Mouse (Mus musculus) neural tube, embryonic 11.5 days (tissue): Measurements from ENCODE around the gene Ccdc105. TPM values are rescaled to one million over a fixed set of nuclear protein-coding genes. Genes with fewer than 3 reads are reported as not detected.

Experiments used
- ATAC-seq: fragments of 200-750 bp; cut with Nextera tagmentation; 2 replicates; pipeline ENCODE4 v1.8.0; 2017; ENCODE audit warnings: moderate number of reproducible peaks, mild to moderate bottlenecking, moderate TSS enrichment, moderate library complexity; ENCODE audit not compliant: insufficient read depth, low FRiP score, low TSS enrichment
- DNase-seq: peaks from one replicate; pipeline ENCODE4 v3.0.0-alpha.2; 2015; ENCODE audit warnings: low spot score
- H3K27ac ChIP-seq: fragments of 300-500 bp; sonication (generic); 2 replicates; pipeline ENCODE4 v1.5.1; 2014; ENCODE audit warnings: low read depth, mild to moderate bottlenecking, low read length
- H3K27me3 ChIP-seq: fragments of 300-500 bp; sonication (generic); 2 replicates; pipeline ENCODE4 v1.6.1; 2014; ENCODE audit warnings: mild to moderate bottlenecking, low read length, mixed read lengths; ENCODE audit not compliant: control insufficient read depth, insufficient read depth
- H3K36me3 ChIP-seq: fragments of 300-500 bp; sonication (generic); 2 replicates; pipeline ENCODE4 v1.6.1; 2014; ENCODE audit warnings: mild to moderate bottlenecking, low read length, moderate library complexity, mixed read lengths; ENCODE audit not compliant: control insufficient read depth, insufficient read depth
- H3K4me1 ChIP-seq: fragments of 300-500 bp; sonication (generic); 2 replicates; pipeline ENCODE4 v1.6.1; 2014; ENCODE audit warnings: low read length, mixed read lengths; ENCODE audit not compliant: control insufficient read depth, insufficient read depth
- H3K4me2 ChIP-seq: fragments of 300-500 bp; sonication (generic); 2 replicates; pipeline ENCODE4 v1.6.1; 2014; ENCODE audit warnings: low read depth, mild to moderate bottlenecking, moderate library complexity
- H3K4me3 ChIP-seq: fragments of 300-500 bp; sonication (generic); 2 replicates; pipeline ENCODE4 v1.5.1; 2014; ENCODE audit warnings: low read depth, low read length
- H3K9ac ChIP-seq: fragments of 300-500 bp; sonication (generic); 2 replicates; pipeline ENCODE4 v1.6.1; 2014; ENCODE audit warnings: mild to moderate bottlenecking, low read length
- H3K9me3 ChIP-seq: fragments of 300-500 bp; sonication (generic); 2 replicates; pipeline ENCODE4 v1.6.1; 2016; ENCODE audit warnings: low read length; ENCODE audit not compliant: control insufficient read depth
- WGBS: fragments of 180-500 bp; shearing (Covaris S2); extraction: QIAGEN DNeasy Blood & Tissue Kit; methylation state at CpG from one replicate; pipeline ENCODE4 v1.1.7; 2014; 5-methylcytosine and 5-hydroxymethylcytosine counted together
- polyA plus RNA-seq: library from polyadenylated mRNA; unstranded; fragments of >200 nt; fragmentation: Nextera tagmentation; extraction: Ambion mirVana; gene quantifications from 2 replicates; pipeline ENCODE4 v1.2.1, GENCODE M21; 2014

Gene Ccdc105
- polyA plus RNA-seq, 1 experiment from 2014 or later: not detected

DNA sequence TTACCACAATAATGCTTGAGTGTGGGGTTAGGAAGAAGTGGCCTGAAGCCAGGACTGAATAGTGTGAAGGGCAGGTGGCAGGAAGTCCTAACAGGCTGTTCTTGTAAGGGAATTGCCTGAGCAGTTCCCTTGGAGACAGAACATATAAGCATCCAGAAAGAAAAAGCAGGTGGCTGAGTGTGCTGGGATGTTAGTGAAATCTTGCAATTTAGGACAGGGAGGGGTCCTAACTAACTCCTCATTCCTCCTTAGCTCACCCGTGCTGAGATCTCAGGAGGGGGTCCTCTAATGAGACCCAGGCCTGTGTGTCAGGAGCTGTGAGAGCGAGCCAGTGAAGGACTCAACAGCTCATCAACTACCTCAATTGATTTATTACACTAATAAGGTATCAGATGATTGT lies 29.4 kb downstream of the Ccdc105 start:
- no peak for DNase-seq

DNA sequence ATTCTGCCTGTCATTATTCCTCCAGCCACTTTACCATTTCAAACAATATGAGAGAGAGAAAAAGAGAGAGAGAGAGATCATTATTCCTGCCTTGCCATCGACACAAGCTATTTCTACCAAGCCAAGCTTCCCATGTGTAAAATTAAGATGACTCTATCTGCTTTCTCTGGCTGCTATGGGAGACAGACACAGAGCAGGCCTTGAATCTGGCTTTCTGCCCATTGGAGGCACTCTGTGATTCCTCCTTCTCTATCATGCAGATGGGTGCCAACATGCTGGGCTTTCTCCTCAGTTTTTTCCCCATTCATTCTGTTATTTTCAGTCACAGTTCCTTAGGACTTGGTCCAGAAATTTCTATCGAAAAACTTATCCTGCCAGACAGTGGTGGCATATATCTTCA lies 30.2 kb downstream of the Ccdc105 start:
- WGBS: 74% methylated on average over 2 of the region's 2 CpGs
- ATAC-seq (no peak), DNase-seq (no peak)
- H3K27ac ChIP-seq: no peak overlapping the region
- H3K9me3 ChIP-seq: no peaks in the 10 kb centered on the region
- no peak overlapping the region for H3K4me2 ChIP-seq
- no peaks in the 10 kb centered on the region for H3K27me3 ChIP-seq
- H3K4me1 ChIP-seq: no peaks in the 10 kb centered on the region
- no peaks in the 10 kb centered on the region for H3K36me3 ChIP-seq
- H3K9ac ChIP-seq: no peak overlapping the region
- no peak overlapping the region for H3K4me3 ChIP-seq

More for the DNA sequence above, 29.4 kb downstream of the Ccdc105 start:
- no peak for ATAC-seq
- Histone ChIP-seq H3K9me3 (no peaks in the 10 kb centered on the region), H3K36me3 (no peaks in the 10 kb centered on the region), H3K4me1 (no peaks in the 10 kb centered on the region), H3K27me3 (no peaks in the 10 kb centered on the region), H3K9ac (no peak overlapping the region), H3K27ac (no peak overlapping the region), H3K4me2 (no peak overlapping the region), H3K4me3 (no peak overlapping the region)
- WGBS: 18% methylated on average over 2 of the region's 2 CpGs

DNA sequence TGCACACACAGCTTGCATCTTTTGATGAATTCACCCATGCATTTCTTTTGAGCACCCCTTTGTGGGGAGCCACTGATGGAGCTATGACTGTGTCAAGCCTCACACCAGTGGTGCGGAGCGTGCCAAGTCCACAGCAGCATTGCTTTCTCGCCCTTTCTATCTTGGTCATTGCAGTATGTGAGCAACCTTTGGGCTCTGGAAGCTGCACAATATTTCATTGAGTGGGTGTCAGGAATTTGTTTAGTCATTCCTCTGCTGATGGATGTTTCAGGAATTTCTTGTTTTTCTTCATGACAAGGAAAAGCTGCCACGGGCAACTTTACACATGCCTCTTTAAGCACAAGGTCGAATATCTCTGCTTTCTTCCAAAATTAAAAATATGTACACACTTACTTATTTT lies 30.8 kb downstream of the Ccdc105 start:
- H3K9me3 ChIP-seq: no peaks in the 10 kb centered on the region
- ATAC-seq (no peak), DNase-seq (no peak)
- H3K36me3 ChIP-seq: no peaks in the 10 kb centered on the region
- H3K27ac ChIP-seq: no peak overlapping the region
- 90% methylated on average over 5 of the region's 5 CpGs for WGBS
- H3K27me3 ChIP-seq: no peaks in the 10 kb centered on the region
- no peak overlapping the region for H3K4me2 ChIP-seq
- no peak overlapping the region for H3K4me3 ChIP-seq
- no peaks in the 10 kb centered on the region for H3K4me1 ChIP-seq
- H3K9ac ChIP-seq: no peak overlapping the region

DNA sequence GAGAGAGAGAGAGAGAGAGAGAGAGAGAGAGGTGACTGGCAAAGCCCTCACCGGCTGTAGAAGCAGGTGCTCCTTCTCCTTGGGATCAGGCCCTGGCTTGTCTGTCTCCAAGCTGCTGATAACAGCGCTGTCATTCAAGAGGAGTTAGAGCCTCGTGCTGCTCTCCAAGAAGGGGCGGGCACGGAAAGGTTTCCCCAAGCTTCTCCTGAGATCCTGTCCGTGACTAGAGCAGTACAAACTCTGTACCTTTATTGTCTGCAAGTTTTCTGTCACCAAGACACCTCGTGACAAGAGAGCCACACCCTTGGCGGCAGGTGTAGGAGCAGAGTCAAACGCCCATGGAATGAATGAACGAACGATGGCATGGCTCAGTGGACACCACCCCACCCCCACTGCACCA lies 34.8 kb downstream of the Ccdc105 start, which contains the start of gene Casp14:
Casp14 (minus strand) TSS at position 239 of the 400 bp plus-strand sequence.
- no peak within 1 kb of the TSS for H3K4me3 ChIP-seq
- no peaks in the 10 kb centered on the region for H3K27me3 ChIP-seq
- 73% methylated on average over 11 of the region's 11 CpGs for WGBS
- no peaks in the 10 kb centered on the region for H3K9me3 ChIP-seq
- H3K9ac ChIP-seq: no peak within 1 kb of the TSS
- no peak within 1 kb of the TSS for H3K4me2 ChIP-seq
- H3K36me3 ChIP-seq: no peaks in the 10 kb centered on the region
- no peak for ATAC-seq
- no peak for DNase-seq
- H3K27ac ChIP-seq: no peak within 1 kb of the TSS
- H3K4me1 ChIP-seq: no peaks in the 10 kb centered on the region

DNA sequence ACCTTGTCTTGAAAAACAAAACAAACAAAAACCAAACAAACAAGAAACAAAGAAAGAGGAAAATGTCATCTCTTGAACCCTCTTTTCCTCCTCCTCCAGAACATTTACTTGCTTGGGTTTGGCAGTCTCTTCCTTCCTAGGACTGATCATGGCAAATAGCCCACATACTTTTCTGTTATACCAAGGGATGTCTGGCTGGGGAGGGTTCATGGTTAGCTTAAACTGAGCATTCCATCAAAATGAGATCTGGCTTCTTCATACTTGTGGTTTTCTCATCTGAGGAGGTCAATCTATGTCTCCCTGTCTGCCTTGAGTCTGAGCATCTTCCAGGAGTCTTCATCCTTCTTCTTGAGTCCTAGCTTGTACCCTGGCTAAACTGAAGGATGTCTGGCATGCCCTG lies 36.6 kb downstream of the Ccdc105 start:
- Histone ChIP-seq H3K9me3 (no peaks in the 10 kb centered on the region), H3K27me3 (no peaks in the 10 kb centered on the region), H3K4me1 (no peaks in the 10 kb centered on the region), H3K4me2 (no peak overlapping the region), H3K4me3 (no peak overlapping the region), H3K27ac (no peak overlapping the region), H3K36me3 (no peaks in the 10 kb centered on the region), H3K9ac (no peak overlapping the region)
- ATAC-seq: no peak
- DNase-seq: no peak

DNA sequence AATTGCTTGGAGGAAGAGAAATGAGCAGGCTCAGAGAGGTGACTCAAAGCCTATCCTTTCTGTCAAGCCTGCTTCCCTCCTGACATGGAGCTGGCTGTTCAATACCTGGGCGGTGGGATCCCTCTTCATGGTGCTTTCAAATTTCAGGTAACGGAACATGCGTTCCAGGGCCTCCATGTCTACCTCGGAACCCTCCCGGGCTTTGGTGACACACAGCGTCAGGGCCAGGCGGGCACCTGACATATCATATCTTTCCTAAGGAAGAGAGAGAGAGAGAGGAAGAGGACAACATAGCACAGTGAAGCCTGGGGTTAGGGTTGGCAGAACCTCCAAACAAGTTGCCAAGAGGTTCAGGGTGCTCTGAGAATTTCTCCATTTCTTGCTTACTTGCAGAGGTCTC lies 37.7 kb downstream of the Ccdc105 start:
- Histone ChIP-seq H3K36me3 (no peaks in the 10 kb centered on the region), H3K27me3 (no peaks in the 10 kb centered on the region), H3K9ac (no peak overlapping the region), H3K27ac (no peak overlapping the region), H3K9me3 (no peaks in the 10 kb centered on the region), H3K4me1 (no peaks in the 10 kb centered on the region), H3K4me3 (no peak overlapping the region), H3K4me2 (no peak overlapping the region)
- WGBS: 96% methylated on average over 7 of the region's 7 CpGs
- no peak for ATAC-seq
- no peak for DNase-seq

DNA sequence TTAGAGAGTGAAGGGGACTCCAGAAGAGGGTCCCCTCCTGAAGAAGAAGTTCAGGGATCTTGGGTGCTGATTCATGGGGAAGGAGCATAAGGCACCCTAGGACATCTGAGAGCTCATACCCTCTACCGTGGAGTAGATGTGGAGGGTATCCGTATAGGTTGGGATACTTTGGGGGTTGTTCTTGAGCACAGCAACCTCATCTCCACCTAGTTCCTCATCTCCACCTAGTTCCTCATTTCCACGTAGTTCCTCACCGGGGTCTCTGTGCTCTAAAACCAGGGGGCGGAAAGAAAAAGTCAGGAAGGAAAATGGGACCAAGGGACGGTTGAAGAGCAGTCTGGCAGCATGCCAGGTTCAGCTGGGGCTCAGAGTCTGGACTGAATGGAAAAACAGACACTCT lies 38.7 kb downstream of the Ccdc105 start:
- no peak overlapping the region for H3K4me3 ChIP-seq
- H3K4me1 ChIP-seq: no peaks in the 10 kb centered on the region
- ATAC-seq (no peak), DNase-seq (no peak)
- H3K36me3 ChIP-seq: no peaks in the 10 kb centered on the region
- H3K27ac ChIP-seq: no peak overlapping the region
- 85% methylated on average over 6 of the region's 6 CpGs for WGBS
- H3K27me3 ChIP-seq: no peaks in the 10 kb centered on the region
- H3K4me2 ChIP-seq: no peak overlapping the region
- no peak overlapping the region for H3K9ac ChIP-seq
- H3K9me3 ChIP-seq: no peaks in the 10 kb centered on the region

DNA sequence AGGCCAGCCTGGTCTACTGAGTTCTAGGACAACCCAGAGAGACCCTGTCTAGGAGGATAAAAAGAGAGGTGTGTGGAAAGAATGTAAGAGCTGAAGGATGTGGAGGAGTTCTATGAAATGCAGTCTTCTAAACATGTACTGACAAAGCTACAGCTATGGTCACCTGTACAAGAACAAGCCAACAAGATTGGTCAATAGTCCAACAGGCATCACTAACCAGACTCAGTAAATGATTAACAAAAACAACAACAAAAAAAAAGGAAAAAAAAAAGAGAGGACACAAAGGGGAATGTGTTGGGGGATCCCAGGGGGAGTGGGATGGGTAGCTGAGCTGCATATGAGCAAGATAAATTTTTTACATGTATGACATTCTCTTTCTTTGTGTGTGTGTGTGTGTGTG lies 42.2 kb downstream of the Ccdc105 start:
- no peak overlapping the region for H3K9ac ChIP-seq
- no peaks in the 10 kb centered on the region for H3K9me3 ChIP-seq
- DNase-seq (no peak), ATAC-seq (no peak)
- H3K27me3 ChIP-seq: no peaks in the 10 kb centered on the region
- no peaks in the 10 kb centered on the region for H3K36me3 ChIP-seq
- H3K27ac ChIP-seq: no peak overlapping the region
- no peak overlapping the region for H3K4me3 ChIP-seq
- no peak overlapping the region for H3K4me2 ChIP-seq
- H3K4me1 ChIP-seq: no peaks in the 10 kb centered on the region

DNA sequence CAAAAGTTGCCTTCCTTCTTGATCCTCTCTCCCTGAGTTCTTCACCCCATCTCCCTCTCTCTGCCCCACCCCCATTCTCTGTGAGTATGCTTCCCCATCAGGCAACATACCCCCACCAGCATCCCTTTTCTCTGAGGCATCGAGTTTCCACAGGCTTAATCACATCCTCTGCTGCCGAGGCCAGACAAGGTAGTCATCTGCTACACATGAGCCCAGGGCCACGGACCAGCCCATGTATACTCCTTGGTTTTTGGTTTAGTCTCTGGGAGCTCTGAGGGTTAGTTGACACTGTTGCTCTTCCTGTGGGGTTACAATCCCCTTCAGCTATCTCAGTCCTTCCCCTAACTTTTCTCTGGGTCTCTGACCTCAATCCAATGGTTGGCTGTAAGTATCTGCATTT lies 52.0 kb downstream of the Ccdc105 start:
- ATAC-seq (no peak), DNase-seq (no peak)
- no peak overlapping the region for H3K4me2 ChIP-seq
- no peaks in the 10 kb centered on the region for H3K4me1 ChIP-seq
- H3K27ac ChIP-seq: no peak overlapping the region
- WGBS: 55% methylated on average over 3 of the region's 3 CpGs
- no peak overlapping the region for H3K9ac ChIP-seq
- H3K36me3 ChIP-seq: no peaks in the 10 kb centered on the region
- no peaks in the 10 kb centered on the region for H3K27me3 ChIP-seq
- H3K9me3 ChIP-seq: no peaks in the 10 kb centered on the region
- H3K4me3 ChIP-seq: no peak overlapping the region
